Mouse (Mus musculus) limb, embryonic 13.5 days (tissue): ENCODE data around the gene Cd300lf. TPM values are rescaled to one million over a fixed set of nuclear protein-coding genes. Genes with fewer than 3 reads are reported as not detected.

ENCODE experiments used
- ATAC-seq: fragments of 200-750 bp; cut with Nextera tagmentation; 2 replicates; pipeline ENCODE4 v1.8.0; 2017; ENCODE audit warnings: low read depth, moderate number of reproducible peaks, moderate TSS enrichment; ENCODE audit not compliant: low FRiP score
- H3K27ac ChIP-seq: fragments of 300-500 bp; sonication (generic); 2 replicates; pipeline ENCODE4 v1.5.1; 2015; ENCODE audit warnings: inconsistent platforms, mild to moderate bottlenecking, moderate library complexity
- H3K27me3 ChIP-seq: fragments of 300-500 bp; sonication (generic); 2 replicates; pipeline ENCODE4 v1.6.1; 2015; ENCODE audit warnings: mild to moderate bottlenecking, inconsistent platforms
- H3K36me3 ChIP-seq: fragments of 300-500 bp; sonication (generic); 2 replicates; pipeline ENCODE4 v1.6.1; 2015; ENCODE audit warnings: inconsistent platforms, mild to moderate bottlenecking, moderate library complexity
- H3K4me1 ChIP-seq: fragments of 300-500 bp; sonication (generic); 2 replicates; pipeline ENCODE4 v1.6.1; 2015; ENCODE audit warnings: inconsistent platforms
- H3K4me2 ChIP-seq: fragments of 300-500 bp; sonication (generic); replicated peaks from 2 replicates; pipeline ENCODE4 v1.6.1; 2015; ENCODE audit warnings: inconsistent platforms, mild to moderate bottlenecking, moderate library complexity
- H3K4me3 ChIP-seq: fragments of 300-500 bp; sonication (generic); 2 replicates; pipeline ENCODE4 v1.5.1; 2015; ENCODE audit warnings: moderate library complexity, mild to moderate bottlenecking, inconsistent platforms
- H3K9ac ChIP-seq: fragments of 300-500 bp; sonication (generic); 2 replicates; pipeline ENCODE4 v1.6.1; 2015; ENCODE audit warnings: mild to moderate bottlenecking, inconsistent platforms
- H3K9me3 ChIP-seq: fragments of 300-500 bp; sonication (generic); 2 replicates; pipeline ENCODE4 v1.6.1; 2016; ENCODE audit warnings: inconsistent platforms
- WGBS: fragments of 180-500 bp; shearing (Covaris S2); methylation state at CpG from one replicate; pipeline ENCODE4 v1.1.7; 2015; 5-methylcytosine and 5-hydroxymethylcytosine counted together
- polyA plus RNA-seq: library from polyadenylated mRNA; unstranded; fragments of >200 nt; fragmentation: Nextera tagmentation; extraction: Ambion mirVana; gene quantifications from 2 replicates; pipeline ENCODE4 v1.2.1, GENCODE M21; 2015

Cd300lf gene
- polyA plus RNA-seq = 0.09 TPM in 1 of 2 replicates, not detected in the other

DNA sequence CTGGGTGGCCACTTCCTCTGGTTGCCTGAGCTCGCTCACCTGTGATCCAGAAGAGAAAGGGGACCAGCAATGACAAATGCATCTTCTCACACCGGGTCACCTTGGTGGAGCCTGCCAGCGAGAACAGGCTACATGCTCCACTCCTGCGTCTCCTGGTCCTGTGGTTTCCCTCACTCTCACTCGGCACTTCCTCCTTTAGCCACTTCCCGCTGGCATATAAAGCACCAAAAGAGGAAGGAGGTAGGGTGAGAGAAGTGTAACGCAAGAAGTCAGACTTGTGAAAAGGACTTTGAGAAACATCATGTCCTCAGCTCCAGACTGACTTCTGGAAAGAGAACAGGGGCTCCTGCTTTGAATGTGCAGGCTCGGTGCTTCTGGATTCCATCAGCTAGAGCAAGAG, at the start of gene Cd300lf:
Gene Cd300lf, minus strand, starts transcription at position 193 of the 400 bp plus-strand sequence.
- no peak within 1 kb of the TSS for H3K4me2 ChIP-seq
- H3K9ac ChIP-seq = no peak within 1 kb of the TSS
- no peaks in the 10 kb centered on the region for H3K9me3 ChIP-seq
- no peak within 1 kb of the TSS for H3K27ac ChIP-seq
- ATAC-seq = no peak
- no peaks in the 10 kb centered on the region for H3K27me3 ChIP-seq
- no peaks in the 10 kb centered on the region for H3K36me3 ChIP-seq
- 73% methylated on average over 8 of the region's 8 CpGs for WGBS
- H3K4me1 ChIP-seq = no peaks in the 10 kb centered on the region
- H3K4me3 ChIP-seq = no peak within 1 kb of the TSS

DNA sequence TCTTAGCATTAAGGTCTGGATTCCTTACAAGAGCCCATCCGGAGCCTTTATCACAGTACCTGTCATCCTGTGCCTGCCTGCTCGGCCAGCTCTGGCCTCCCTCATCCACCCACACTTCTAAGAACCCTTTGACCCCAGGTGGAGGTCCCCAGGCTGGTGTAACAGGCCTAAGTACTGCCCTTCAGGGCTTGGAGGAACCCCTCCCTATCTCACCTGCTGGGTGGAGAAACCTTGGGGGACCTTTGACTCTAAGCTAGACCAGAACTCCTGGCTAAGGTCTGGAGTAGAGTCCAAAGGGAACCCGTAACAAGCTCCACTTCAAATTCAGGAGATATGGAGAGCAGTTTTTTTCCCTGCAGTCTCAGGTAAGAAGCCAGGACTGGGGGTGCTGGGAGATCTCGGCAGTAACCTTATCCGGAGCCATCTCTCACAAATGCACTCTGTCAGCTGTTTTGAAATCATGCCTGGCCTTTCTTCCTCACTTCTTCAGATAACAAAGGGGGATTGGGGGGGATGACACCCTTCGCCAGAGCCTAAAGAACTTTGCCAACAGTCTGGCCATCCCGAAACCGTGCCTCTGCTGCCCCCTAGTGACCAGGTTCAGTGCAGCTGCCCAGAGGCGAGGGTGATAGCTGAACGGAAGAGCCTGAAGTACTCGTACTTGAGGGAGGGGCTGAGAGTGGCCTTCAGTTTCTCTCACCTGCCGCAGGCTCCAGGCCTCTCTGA, 48.3 kb upstream of the Cd300lf start:
- H3K4me3 ChIP-seq = no peak overlapping the region
- H3K9ac ChIP-seq = no peak overlapping the region
- WGBS = 24% methylated on average over 12 of the region's 12 CpGs
- H3K27me3 ChIP-seq = no peaks in the 10 kb centered on the region
- ATAC-seq = no peak
- H3K4me2 ChIP-seq = no peak overlapping the region
- no peak overlapping the region for H3K27ac ChIP-seq
- no peaks in the 10 kb centered on the region for H3K9me3 ChIP-seq
- H3K36me3 ChIP-seq = peaks cover 8% of the 10 kb centered on the region; the same call in 1 of the 2 replicates
- peaks cover 26% of the 10 kb centered on the region for H3K4me1 ChIP-seq

DNA sequence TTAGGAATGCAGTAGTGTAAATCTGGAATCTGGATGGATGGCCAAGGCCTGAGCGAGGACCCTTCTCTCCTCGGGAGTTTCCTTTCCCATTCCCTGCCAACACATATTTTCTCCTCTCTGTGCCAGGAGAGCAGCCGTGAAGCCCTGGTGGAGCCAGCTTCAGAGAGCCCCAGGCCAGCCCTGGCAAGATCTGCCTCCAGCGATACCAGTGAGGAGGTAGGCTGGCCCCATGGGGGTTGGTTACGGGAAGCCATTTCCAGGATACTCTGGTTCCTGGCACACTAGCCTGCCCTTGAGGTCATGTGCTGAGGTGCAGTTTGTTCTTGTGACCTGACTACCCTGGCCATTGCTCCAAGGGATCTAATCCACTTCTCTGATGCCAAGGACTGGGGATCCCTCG, 46.1 kb upstream of the Cd300lf start:
- no peaks in the 10 kb centered on the region for H3K9me3 ChIP-seq
- no peak overlapping the region for H3K9ac ChIP-seq
- H3K4me3 ChIP-seq = no peak overlapping the region
- H3K4me2 ChIP-seq = no peak overlapping the region
- peaks cover 6% of the 10 kb centered on the region for H3K27me3 ChIP-seq
- WGBS = 64% methylated on average over 6 of the region's 6 CpGs
- peaks cover 38% of the 10 kb centered on the region for H3K4me1 ChIP-seq
- peaks cover 8% of the 10 kb centered on the region; the same call in 1 of the 2 replicates for H3K36me3 ChIP-seq
- ATAC-seq = no peak
- no peak overlapping the region for H3K27ac ChIP-seq

DNA sequence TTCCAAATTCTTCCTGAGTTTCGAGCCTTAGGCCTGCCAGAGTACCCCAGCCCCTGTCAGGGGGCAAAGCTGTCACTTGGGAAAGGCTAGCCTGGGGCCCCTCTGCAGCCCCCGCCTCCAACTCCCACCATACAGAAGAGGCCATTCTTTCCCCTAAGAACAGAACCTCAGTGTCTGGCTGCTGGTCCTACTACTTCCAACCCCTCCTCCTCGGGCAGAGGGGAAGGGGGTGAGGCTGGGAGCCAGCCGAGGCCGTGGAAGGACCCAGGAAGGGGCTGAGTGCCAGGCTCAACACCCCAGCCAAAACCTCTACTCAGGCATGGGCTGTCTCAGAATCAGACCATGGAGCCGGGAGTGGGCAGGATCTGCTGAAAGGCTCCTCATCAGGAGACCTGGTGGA, 45.4 kb upstream of the Cd300lf start:
- no peaks in the 10 kb centered on the region for H3K9me3 ChIP-seq
- peak overlapping the region; percentile 39; the same call in 1 of the 2 replicates for H3K9ac ChIP-seq
- peaks cover 43% of the 10 kb centered on the region for H3K4me1 ChIP-seq
- 70% methylated on average over 6 of the region's 6 CpGs for WGBS
- H3K4me2 ChIP-seq = no peak overlapping the region
- no peak overlapping the region for H3K4me3 ChIP-seq
- peaks cover 8% of the 10 kb centered on the region; the same call in 1 of the 2 replicates for H3K36me3 ChIP-seq
- ATAC-seq = no peak
- H3K27me3 ChIP-seq = peaks cover 13% of the 10 kb centered on the region
- no peak overlapping the region for H3K27ac ChIP-seq

DNA sequence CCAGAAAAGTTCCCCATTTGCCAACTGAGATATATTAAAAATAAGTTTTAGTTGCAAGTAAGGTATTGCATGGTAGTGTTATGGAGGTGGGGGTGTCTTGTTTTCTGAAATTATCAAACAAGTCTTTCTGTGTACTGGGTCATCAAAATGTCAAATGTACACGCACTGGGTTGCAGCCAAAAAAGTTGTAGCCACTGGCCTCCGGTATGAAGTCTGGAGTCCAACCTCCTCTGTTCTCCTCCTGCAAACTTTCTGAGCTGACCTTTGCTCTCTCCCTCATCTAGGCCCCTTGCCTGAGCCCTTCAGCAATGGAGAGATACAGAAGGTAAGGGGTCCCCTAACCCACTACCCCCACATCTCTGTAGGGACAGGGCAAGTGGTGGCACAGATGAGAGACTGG, 45.0 kb upstream of the Cd300lf start:
- H3K27me3 ChIP-seq = peaks cover 17% of the 10 kb centered on the region
- no peak overlapping the region for H3K4me2 ChIP-seq
- no peaks in the 10 kb centered on the region for H3K9me3 ChIP-seq
- peaks cover 48% of the 10 kb centered on the region for H3K4me1 ChIP-seq
- peaks cover 8% of the 10 kb centered on the region; the same call in 1 of the 2 replicates for H3K36me3 ChIP-seq
- H3K9ac ChIP-seq = no peak overlapping the region
- ATAC-seq = no peak
- H3K27ac ChIP-seq = no peak overlapping the region
- no peak overlapping the region for H3K4me3 ChIP-seq
- WGBS = 73% methylated on average over 2 of the region's 2 CpGs

DNA sequence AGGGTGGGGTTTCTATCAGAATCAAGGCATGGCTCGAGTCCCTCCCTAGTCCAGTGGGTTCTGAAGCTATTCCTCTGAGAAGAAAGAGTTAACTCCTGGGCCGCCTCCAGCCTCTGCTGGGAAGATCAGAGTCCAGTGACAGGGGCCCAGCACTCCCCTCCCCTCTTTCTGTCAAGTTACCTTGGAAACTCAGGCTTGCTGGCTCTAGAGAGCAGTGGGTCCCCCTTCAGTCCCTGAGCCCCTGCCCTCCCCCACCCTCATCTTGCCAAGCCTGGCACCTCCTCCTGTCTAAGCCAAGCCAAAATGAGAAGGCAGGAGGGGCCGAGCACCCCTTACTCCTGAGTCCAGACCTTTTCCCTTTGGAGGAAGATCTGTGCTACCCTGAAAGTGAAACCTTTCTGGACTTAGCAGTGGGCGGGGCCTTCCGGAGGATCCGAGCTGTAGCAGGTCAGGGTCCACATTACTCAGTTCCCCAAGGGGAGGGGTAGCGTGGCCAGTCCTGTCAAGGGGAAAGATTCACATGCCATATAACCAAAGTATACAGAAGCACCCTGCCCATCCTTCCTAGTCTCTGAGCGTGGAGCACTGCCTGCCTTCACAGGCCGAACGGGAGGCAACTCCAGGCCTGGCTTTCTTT, 43.9 kb upstream of the Cd300lf start:
- H3K9ac ChIP-seq = no peak overlapping the region
- H3K4me1 ChIP-seq = peaks cover 58% of the 10 kb centered on the region
- ATAC-seq = no peak
- no peaks in the 10 kb centered on the region for H3K9me3 ChIP-seq
- peak overlapping the region; percentile 15; the same call in 1 of the 2 replicates for H3K4me2 ChIP-seq
- peaks cover 5% of the 10 kb centered on the region; the same call in 1 of the 2 replicates for H3K36me3 ChIP-seq
- peak overlapping the region; percentile 17; the same call in 1 of the 2 replicates for H3K27ac ChIP-seq
- H3K27me3 ChIP-seq = peaks cover 22% of the 10 kb centered on the region
- H3K4me3 ChIP-seq = no peak overlapping the region
- WGBS = 32% methylated on average over 10 of the region's 10 CpGs

DNA sequence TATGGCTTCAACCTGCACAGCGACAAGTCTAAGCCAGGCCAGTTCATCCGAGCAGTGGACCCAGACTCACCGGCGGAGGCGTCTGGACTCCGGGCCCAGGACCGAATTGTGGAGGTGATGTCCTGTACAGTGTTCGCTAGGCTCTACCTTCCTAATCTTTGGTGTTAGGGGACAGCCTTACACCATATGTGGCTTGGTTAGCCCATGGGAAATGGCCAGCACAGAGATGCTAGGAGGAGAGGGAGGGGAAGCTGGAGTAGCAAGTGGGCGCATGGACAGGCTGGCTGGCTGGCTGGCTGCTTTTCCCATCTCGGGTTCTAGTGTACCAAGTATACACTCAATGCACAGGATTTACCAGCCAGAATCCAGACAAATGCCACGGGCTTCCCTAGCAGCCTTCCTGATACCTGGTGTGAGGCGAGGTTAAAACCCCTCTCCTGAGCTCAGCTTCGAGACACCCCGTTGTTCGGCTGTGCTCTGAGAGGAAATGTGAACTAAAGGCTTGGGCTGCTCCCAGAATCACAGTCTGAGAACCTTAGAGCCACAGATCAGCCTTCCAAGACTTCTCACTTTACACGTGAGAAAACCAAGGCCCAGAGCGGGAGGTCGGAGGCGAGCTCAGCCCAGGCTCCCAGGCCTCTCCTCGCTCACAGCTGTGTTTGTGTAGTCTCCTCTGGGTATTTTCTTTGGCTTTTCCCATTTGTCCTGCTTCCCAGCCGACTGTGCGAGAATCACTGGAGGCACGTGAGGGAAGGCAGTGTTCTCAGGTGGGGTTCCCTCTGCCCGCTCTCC, 42.8 kb upstream of the Cd300lf start:
- no peak for ATAC-seq
- 0 out of 2 replicates have a peak, but pooled peaks cover 1% of the 10 kb centered on the region for H3K36me3 ChIP-seq
- no peaks in the 10 kb centered on the region for H3K9me3 ChIP-seq
- H3K4me2 ChIP-seq = 0 out of 2 replicates have a peak overlapping the region, but pooled peaks have one; percentile 15
- peaks cover 69% of the 10 kb centered on the region for H3K4me1 ChIP-seq
- H3K4me3 ChIP-seq = no peak overlapping the region
- peaks cover 27% of the 10 kb centered on the region for H3K27me3 ChIP-seq
- no peak overlapping the region for H3K9ac ChIP-seq
- WGBS = 61% methylated on average over 24 of the region's 24 CpGs
- H3K27ac ChIP-seq = peak overlapping the region; percentile 67; the same call in 1 of the 2 replicates

DNA sequence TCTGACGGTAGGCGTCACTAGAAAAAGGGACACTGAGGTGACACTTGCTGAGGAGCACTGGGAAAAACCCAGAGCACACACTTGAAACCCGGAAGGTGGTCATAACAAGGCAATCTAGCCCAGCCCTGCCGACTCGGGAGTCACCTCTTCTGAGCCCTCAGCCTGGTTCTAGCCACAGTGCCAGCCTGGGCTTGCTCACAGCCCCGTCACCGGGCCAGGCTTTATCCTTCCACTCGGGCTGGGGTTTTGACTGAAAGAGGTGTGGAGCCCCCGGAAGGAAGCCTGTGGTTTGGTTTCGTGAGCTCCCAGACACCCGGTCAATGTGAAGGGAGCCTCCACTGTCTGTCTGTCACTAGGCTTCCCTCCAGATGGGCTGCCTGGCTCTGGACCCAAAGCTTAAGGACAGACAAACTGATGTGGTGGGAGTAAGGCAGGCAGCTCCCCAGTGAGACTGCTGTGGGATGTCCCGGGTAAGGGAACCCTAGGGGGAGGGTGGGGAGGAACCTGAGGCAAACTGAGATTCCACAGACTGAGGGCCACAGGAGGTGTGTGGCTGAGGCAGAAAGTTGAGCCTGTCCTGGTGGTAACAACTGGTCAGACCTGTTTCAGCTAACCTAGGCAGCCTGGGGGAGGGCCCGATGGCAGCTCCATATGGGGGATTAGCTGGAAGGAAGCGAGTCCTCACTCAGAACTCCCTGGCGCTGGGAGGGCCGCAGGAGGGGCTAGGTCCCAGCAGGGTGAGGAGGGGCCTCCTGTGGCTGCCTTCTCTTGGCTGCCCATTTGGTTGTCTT, 40.0 kb upstream of the Cd300lf start:
- H3K4me2 ChIP-seq = peak overlapping the region; percentile 30
- H3K9me3 ChIP-seq = no peaks in the 10 kb centered on the region
- no peaks in the 10 kb centered on the region for H3K36me3 ChIP-seq
- no peak for ATAC-seq
- no peak overlapping the region for H3K4me3 ChIP-seq
- WGBS = 14% methylated on average over 16 of the region's 16 CpGs
- no peak overlapping the region for H3K9ac ChIP-seq
- H3K27me3 ChIP-seq = peaks cover 27% of the 10 kb centered on the region
- no peak overlapping the region for H3K27ac ChIP-seq
- peaks cover 73% of the 10 kb centered on the region for H3K4me1 ChIP-seq

DNA sequence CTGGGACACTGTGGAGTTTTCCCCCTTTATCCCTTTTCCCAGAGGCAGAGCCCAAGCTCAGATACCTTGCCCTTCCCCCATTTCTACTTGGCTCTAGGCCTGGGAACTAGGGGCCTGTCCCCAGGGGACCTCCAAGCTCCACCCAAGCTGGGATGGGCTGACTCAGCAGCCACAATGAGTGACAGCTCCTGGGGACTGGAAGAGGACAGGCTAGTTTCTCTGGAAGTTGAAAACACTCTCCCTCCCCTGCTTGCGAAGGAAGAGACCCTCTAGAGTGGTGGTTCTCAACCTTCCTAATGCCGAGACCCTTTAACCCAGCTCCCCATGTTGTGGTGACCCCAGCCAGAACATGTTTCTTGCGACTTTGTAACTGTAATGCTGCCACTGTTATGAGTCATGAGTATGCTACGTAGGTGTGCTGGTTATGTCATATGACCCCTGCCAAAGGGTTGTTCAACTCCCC, 39.1 kb upstream of the Cd300lf start:
- H3K27ac ChIP-seq = no peak overlapping the region
- no peaks in the 10 kb centered on the region for H3K9me3 ChIP-seq
- peaks cover 29% of the 10 kb centered on the region for H3K27me3 ChIP-seq
- H3K4me2 ChIP-seq = 0 out of 2 replicates have a peak overlapping the region, but pooled peaks have one; percentile 30
- ATAC-seq = no peak; the same call in 1 of the 2 replicates
- no peaks in the 10 kb centered on the region for H3K36me3 ChIP-seq
- peaks cover 67% of the 10 kb centered on the region for H3K4me1 ChIP-seq
- H3K4me3 ChIP-seq = no peak overlapping the region
- H3K9ac ChIP-seq = no peak overlapping the region
- WGBS = 32% methylated on average over 4 of the region's 4 CpGs

DNA sequence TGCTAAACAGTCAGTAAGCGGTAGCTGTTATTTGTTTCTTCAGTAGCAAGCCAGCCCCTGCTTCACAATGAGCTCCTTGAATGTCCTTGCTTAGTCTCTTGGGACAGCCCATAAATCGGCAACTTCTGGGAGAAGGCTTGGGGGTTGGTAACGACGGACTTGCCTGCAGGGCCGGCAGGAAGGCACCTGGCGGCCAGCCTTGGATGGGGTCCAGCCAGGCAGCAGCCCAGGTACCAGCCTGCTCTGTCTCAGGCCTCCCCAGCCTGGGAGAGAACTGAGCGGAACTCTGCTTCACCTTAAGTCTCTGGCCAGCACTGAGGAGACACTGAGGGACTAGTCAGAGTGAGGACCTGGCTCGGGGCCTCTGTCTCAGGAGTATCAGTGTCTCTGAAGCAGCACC, 37.3 kb upstream of the Cd300lf start:
- WGBS = 23% methylated on average over 8 of the region's 8 CpGs
- no peak overlapping the region; the same call in 1 of the 2 replicates for H3K27ac ChIP-seq
- no peaks in the 10 kb centered on the region for H3K36me3 ChIP-seq
- H3K4me3 ChIP-seq = no peak overlapping the region
- H3K4me2 ChIP-seq = peak overlapping the region; percentile 11; the same call in 1 of the 2 replicates
- peaks cover 50% of the 10 kb centered on the region for H3K4me1 ChIP-seq
- H3K27me3 ChIP-seq = peaks cover 40% of the 10 kb centered on the region
- ATAC-seq = no peak
- no peak overlapping the region; the same call in 1 of the 2 replicates for H3K9ac ChIP-seq
- no peaks in the 10 kb centered on the region for H3K9me3 ChIP-seq

DNA sequence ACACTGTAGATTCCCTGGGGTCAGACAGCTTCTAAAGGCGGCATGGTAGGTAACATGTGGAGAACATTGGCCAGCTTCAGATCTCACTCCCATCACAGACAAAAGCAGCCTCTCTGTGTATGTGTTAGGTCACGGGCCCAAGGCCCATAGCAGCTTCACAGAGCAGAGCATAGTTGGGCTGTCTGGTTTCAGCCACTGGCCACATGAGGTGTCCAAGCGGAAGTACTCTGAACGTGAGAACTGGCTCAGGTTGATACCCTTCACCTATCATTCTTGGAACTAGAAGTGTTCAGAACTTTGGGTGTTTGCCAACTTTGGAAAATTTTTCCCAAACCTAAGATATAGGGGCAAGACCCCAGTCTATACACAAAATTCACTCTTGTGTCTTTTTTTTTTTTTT, 35.6 kb upstream of the Cd300lf start:
- Histone ChIP-seq H3K36me3 (no peaks in the 10 kb centered on the region), H3K9ac (no peak overlapping the region), H3K27me3 (peaks cover 46% of the 10 kb centered on the region), H3K4me3 (no peak overlapping the region), H3K4me2 (no peak overlapping the region), H3K27ac (no peak overlapping the region), H3K9me3 (no peaks in the 10 kb centered on the region), H3K4me1 (peaks cover 46% of the 10 kb centered on the region)
- WGBS = 84% methylated on average over 4 of the region's 4 CpGs
- ATAC-seq = no peak
